32 mouse cellular contexts compared by ENCODE assay signal in the genomic region with DNA sequence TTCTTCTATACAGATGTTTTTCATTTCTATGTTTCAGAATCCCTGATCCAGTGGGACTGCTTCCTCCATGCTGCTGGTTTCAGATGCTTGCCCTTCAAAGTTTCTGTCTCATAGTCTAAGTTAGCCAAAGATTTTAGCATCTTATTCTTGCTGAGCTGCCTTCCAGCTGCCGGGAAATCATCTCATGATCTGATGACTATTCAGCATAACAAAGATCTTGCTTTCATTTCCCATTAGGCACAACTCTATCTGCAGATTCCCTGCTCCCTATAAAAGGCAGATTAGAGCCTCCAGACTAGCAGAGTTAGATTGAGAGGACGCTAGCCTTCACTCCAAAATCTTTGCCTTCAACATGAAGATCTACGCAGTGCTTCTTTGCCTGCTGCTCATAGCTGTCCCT. TPM values are rescaled to one million over a fixed set of nuclear protein-coding genes. Genes with fewer than 3 reads are reported as not detected.
A peak's percentile ranks its signal among the peaks of the same experiment; 100 is the strongest.
DNase-seq lines count a peak whose midpoint lies in the region; TF ChIP-seq lines count a peak whose summit lies in the region.
"Had no signal": no experiment of that assay in that cellular context is flagged by ENCODE, and none has a peak within 500 bp of the region (broad histone marks: within the 10 kb centered on the region; RNA-seq: fewer than 3 reads in every experiment).

Gene Ccl8 (plus strand): TSS at position 301 of the 400 bp plus-strand sequence.

- no peak within 1 kb of the TSS for H3K4me3 ChIP-seq in myocyte
- no peak within 1 kb of the TSS for H3K4me3 ChIP-seq in hindbrain, embryonic 10.5 days
- H3K4me3 ChIP-seq: forebrain, embryonic 10.5 days; forebrain, embryonic 13.5 days; heart, embryonic 12.5 days; heart, embryonic 15.5 days; hindbrain, embryonic 12.5 days; hindbrain, embryonic 15.5 days had no signal

- no peaks in the 10 kb centered on the region for H3K27me3 ChIP-seq in myocyte (ENCODE audit: control insufficient read depth, insufficient read depth, insufficient read length)
- no peaks in the 10 kb centered on the region for H3K27me3 ChIP-seq in hindbrain, embryonic 10.5 days (ENCODE audit: insufficient read depth, poor library complexity, severe bottlenecking)
- H3K27me3 ChIP-seq: forebrain, embryonic 13.5 days; heart, embryonic 15.5 days; hindbrain, embryonic 12.5 days; hindbrain, embryonic 15.5 days had no signal

- intact Hi-C loops in heart, postnatal 36 days (cut with DNase I): no loop called here

- DNase-seq in heart, adult 11 months: peak; percentile 66
- no peak for DNase-seq in heart, postnatal 36 days
- no peak for DNase-seq in urinary bladder, adult 2 months (ENCODE audit: low spot score)
- DNase-seq in urinary bladder, adult 18-20 months (ENCODE audit: low spot score in 2 of 2): no peak
- no peak for DNase-seq in gonadal fat pad, adult 2 months (ENCODE audit: low read depth)
- DNase-seq in hindbrain, embryonic 10.5 days (ENCODE audit: low spot score): no peak
- DNase-seq in spleen, adult 12 weeks (ENCODE audit: low spot score): no peak
- DNase-seq: adrenal gland, adult 2 months; adrenal gland, postnatal 14 days; cerebellum, adult 11-12 months; cerebellum, adult 8-10 months; cerebellum, postnatal 10 days; gastrocnemius, postnatal 10 days; gastrocnemius, postnatal 36 days; heart, adult 18-20 months; heart, postnatal 10 days; heart, postnatal 4 days had no signal

- peak within 1 kb of the TSS; percentile 53 for H3K4me2 ChIP-seq in myocyte (ENCODE audit: low read depth)
- H3K4me2 ChIP-seq: forebrain, embryonic 13.5 days; heart, embryonic 12.5 days; heart, embryonic 15.5 days; hindbrain, embryonic 12.5 days; hindbrain, embryonic 15.5 days had no signal

- H3ac ChIP-seq in myocyte (ENCODE audit: control insufficient read depth, insufficient read length): no peak within 1 kb of the TSS

- H3K9me3 ChIP-seq in hindbrain, embryonic 10.5 days: no peaks in the 10 kb centered on the region
- H3K9me3 ChIP-seq: forebrain, embryonic 10.5 days; forebrain, embryonic 13.5 days; heart, embryonic 12.5 days; heart, embryonic 15.5 days; hindbrain, embryonic 12.5 days; hindbrain, embryonic 15.5 days had no signal

- no peak within 1 kb of the TSS for H3K27ac ChIP-seq in hindbrain, embryonic 10.5 days
- H3K27ac ChIP-seq: forebrain, embryonic 10.5 days; forebrain, embryonic 13.5 days; heart, embryonic 15.5 days; hindbrain, embryonic 12.5 days; hindbrain, embryonic 15.5 days had no signal

- H3K79me2 ChIP-seq in myocyte (ENCODE audit: control insufficient read depth, insufficient read depth): no peaks in the 10 kb centered on the region

- no peaks in the 10 kb centered on the region for H3K36me3 ChIP-seq in myocyte (ENCODE audit: control insufficient read depth, insufficient read depth)
- H3K36me3 ChIP-seq in hindbrain, embryonic 10.5 days: no peaks in the 10 kb centered on the region
- H3K36me3 ChIP-seq: forebrain, embryonic 10.5 days; heart, embryonic 12.5 days; heart, embryonic 15.5 days; hindbrain, embryonic 12.5 days; hindbrain, embryonic 15.5 days had no signal

- no peaks in the 10 kb centered on the region for H3K4me1 ChIP-seq in hindbrain, embryonic 10.5 days (replicated peaks)
- H3K4me1 ChIP-seq: forebrain, embryonic 10.5 days; forebrain, embryonic 13.5 days; heart, embryonic 12.5 days; heart, embryonic 15.5 days; hindbrain, embryonic 12.5 days; hindbrain, embryonic 15.5 days had no signal

- 91% methylated on average over 3 of the region's 3 CpGs for WGBS in hindbrain, embryonic 10.5 days

- TF ChIP-seq POLR2A in myocyte (IDR thresholded peaks at IDR 0.05; ENCODE audit: insufficient read length, low read depth): no peak

TF ChIP-seq in myocyte, 11 proteins besides CTCF, POLR2A, EP300 and RAD21:
- TF ChIP-seq E2F4 (IDR thresholded peaks at IDR 0.05; ENCODE audit: insufficient read depth) (no peak), SRF (IDR thresholded peaks at IDR 0.05; ENCODE audit: control insufficient read depth, insufficient read length, low read depth) (no peak), USF1 (IDR thresholded peaks at IDR 0.05; ENCODE audit: low read depth) (no peak), TCF12 (IDR thresholded peaks at IDR 0.05; ENCODE audit: insufficient read depth, poor library complexity, severe bottlenecking) (no peak), TCF3 (IDR thresholded peaks at IDR 0.05; ENCODE audit: insufficient read length, low read depth) (no peak), MYOG (IDR thresholded peaks at IDR 0.05; ENCODE audit: control insufficient read depth in 1 of 3, insufficient read depth in 1 of 3, insufficient read length in 2 of 3, low read depth in 2 of 3) (no peak), REST (IDR thresholded peaks at IDR 0.05; ENCODE audit: insufficient read depth, insufficient read length) (no peak), CEBPB (IDR thresholded peaks at IDR 0.05; ENCODE audit: insufficient read depth, poor library complexity, severe bottlenecking) (no peak), MYOD1 (IDR thresholded peaks at IDR 0.05; ENCODE audit: control insufficient read depth in 1 of 3, insufficient read length in 2 of 3, low read depth in 2 of 3) (no peak), MAX (IDR thresholded peaks at IDR 0.05; ENCODE audit: low read depth) (no peak), POLR2AphosphoS2 (IDR thresholded peaks at IDR 0.05; ENCODE audit: insufficient read length, low read depth) (no peak)

RNA-seq across cellular contexts. Expression of gene Ccl8, which starts in this region (rescaled TPM):
- total RNA-seq in heart, postnatal 36 days (2021): 1 to 10 TPM in 1 of 2 experiments, under 1 TPM in 1; 0.67 to 1.5 TPM
- polyA plus RNA-seq in urinary bladder, adult 2 months (2012; rRNA removed): 42.3 and 62.3 TPM in 2 replicates
- polyA plus RNA-seq in gonadal fat pad, adult 2 months (2012; rRNA removed): 8.0 and 26.7 TPM in 2 replicates
- 1.3 TPM for polyA plus RNA-seq in myocyte (2012; fragmentation: generic; extraction: Trizol)
- not detected in 2 replicates for polyA plus RNA-seq in hindbrain, embryonic 10.5 days (2016; fragmentation: Nextera tagmentation; extraction: Ambion mirVana)
- total RNA-seq: adrenal gland, postnatal 14 days; adrenal gland, postnatal 4 days; heart, postnatal 10 days; MEL had no signal
- polyA plus RNA-seq: CD4-positive, CD25-positive, alpha-beta regulatory T cell, adult 4 months; embryonic facial prominence, embryonic 11.5 days; embryonic facial prominence, embryonic 14.5 days; forebrain, embryonic 10.5 days; forebrain, embryonic 13.5 days; forebrain, embryonic 16.5 days; heart, embryonic 12.5 days; heart, embryonic 15.5 days; hindbrain, embryonic 12.5 days; hindbrain, embryonic 15.5 days; intestine, embryonic 14.5 days; intestine, postnatal 0 days had no signal
